Mouse (Mus musculus) megakaryocyte, embryonic 14.5 days (primary cell): ENCODE results near the gene Leo1. TPM values are rescaled to one million over a fixed set of nuclear protein-coding genes. Genes with fewer than 3 reads are reported as not detected.

Experiments
- H3K27me3 ChIP-seq: replicated peaks from 2 replicates; pipeline ENCODE3; 2012; ENCODE audit warnings: inconsistent platforms
- H3K36me3 ChIP-seq: replicated peaks from 2 replicates; pipeline ENCODE3; 2012; ENCODE audit warnings: low read length, inconsistent platforms, mixed read lengths
- H3K4me1 ChIP-seq: 2 replicates; pipeline ENCODE4 v1.6.1; 2012; ENCODE audit warnings: inconsistent platforms
- H3K4me3 ChIP-seq: replicated peaks from 2 replicates; pipeline ENCODE3; 2012; ENCODE audit warnings: moderate library complexity, mild to moderate bottlenecking, inconsistent platforms
- H3K9me3 ChIP-seq: 2 replicates; pipeline ENCODE4 v1.6.1; 2012; ENCODE audit warnings: inconsistent platforms
- FLI1 ChIP-seq: IDR thresholded peaks from 2 replicates; pipeline ENCODE4 v1.6.1; 2012; ENCODE audit warnings: low read length, inconsistent platforms, mixed read lengths
- GATA1 ChIP-seq: IDR thresholded peaks from 3 replicates; pipeline ENCODE4 v1.6.1; 2012; ENCODE audit warnings: mixed read lengths, low read length, inconsistent platforms, borderline replicate concordance
- polyA plus RNA-seq: library from polyadenylated mRNA; stranded (reverse); fragments of >175 nt; gene quantifications from 2 replicates; pipeline ENCODE4 v1.2.3, GENCODE M21; 2012; ENCODE audit warnings: low replicate concordance; ENCODE audit not compliant: insufficient read depth

Leo1 gene
- polyA plus RNA-seq, 1 experiment: 17.0 TPM

- TF ChIP-seq GATA1 (no peak), FLI1 (no peak)
- Histone ChIP-seq H3K4me1 (peaks cover 7% of the 10 kb centered on the region), H3K9me3 (no peaks in the 10 kb centered on the region), H3K27me3 (peaks cover 3% of the 10 kb centered on the region), H3K4me3 (no peak overlapping the region), H3K36me3 (peaks cover 54% of the 10 kb centered on the region)
These were observed 54.6 kb downstream of the Leo1 start for GRCm38 (mm10) chr9:75495945-75496344.

- Histone ChIP-seq H3K4me1 (0 out of 2 replicates have a peak, but pooled peaks cover 3% of the 10 kb centered on the region), H3K4me3 (no peak overlapping the region), H3K36me3 (peaks cover 77% of the 10 kb centered on the region), H3K27me3 (no peaks in the 10 kb centered on the region), H3K9me3 (no peaks in the 10 kb centered on the region)
- no peak for TF ChIP-seq FLI1
These were observed 57.2 kb downstream of the Leo1 start for GRCm38 (mm10) chr9:75498571-75498970.

GRCm38 (mm10) chr9:75504311-75504710 lies 63.0 kb downstream of the Leo1 start:
- Histone ChIP-seq H3K4me3 (no peak overlapping the region), H3K36me3 (peaks cover 92% of the 10 kb centered on the region), H3K27me3 (no peaks in the 10 kb centered on the region), H3K4me1 (no peaks in the 10 kb centered on the region), H3K9me3 (no peaks in the 10 kb centered on the region)
- TF ChIP-seq FLI1: no peak

- no peaks in the 10 kb centered on the region for H3K4me1 ChIP-seq
- H3K4me3 ChIP-seq: no peak overlapping the region
- TF ChIP-seq FLI1 (no peak), GATA1 (no peak)
- peaks cover 98% of the 10 kb centered on the region for H3K36me3 ChIP-seq
- H3K9me3 ChIP-seq: no peaks in the 10 kb centered on the region
- H3K27me3 ChIP-seq: no peaks in the 10 kb centered on the region
These were observed 70.1 kb downstream of the Leo1 start for GRCm38 (mm10) chr9:75511236-75511939.

- H3K4me1 ChIP-seq: peaks cover 10% of the 10 kb centered on the region; the same call in 1 of the 2 replicates
- TF ChIP-seq FLI1 (no peak), GATA1 (no peak)
- H3K27me3 ChIP-seq: no peaks in the 10 kb centered on the region
- H3K36me3 ChIP-seq: peaks cover 80% of the 10 kb centered on the region
- no peaks in the 10 kb centered on the region for H3K9me3 ChIP-seq
- H3K4me3 ChIP-seq: no peak overlapping the region
These were observed 74.3 kb downstream of the Leo1 start for GRCm38 (mm10) chr9:75515464-75516113.

Other genes starting within 250 kb of the Leo1 start
- 0.27 TPM in 1 of 2 replicates, not detected in the other for gene Myo5c, start 209.5 kb upstream of the Leo1 start, polyA plus RNA-seq
- 6.7 and 7.5 TPM in 2 replicates for gene Gnb5, start 135.2 kb upstream of the Leo1 start, polyA plus RNA-seq
- gene Bcl2l10, start 93.8 kb upstream of the Leo1 start, polyA plus RNA-seq: not detected in 2 replicates
- 31.3 and 53.1 TPM in 2 replicates for gene Mapk6, start 31.5 kb upstream of the Leo1 start, polyA plus RNA-seq
- gene Tmod3, start 118.1 kb downstream of the Leo1 start, polyA plus RNA-seq: 3.0 and 11.0 TPM in 2 replicates
- gene Tmod2, start 169.8 kb downstream of the Leo1 start, polyA plus RNA-seq: not detected in 2 replicates
- gene Lysmd2, start 184.2 kb downstream of the Leo1 start, polyA plus RNA-seq: 11.9 and 13.2 TPM in 2 replicates
- not detected in 2 replicates for gene Scg3, start 242.5 kb downstream of the Leo1 start, polyA plus RNA-seq